Mouse (Mus musculus): Measurements from ENCODE around the gene Abca8a.

GRCm38 (mm10) chr11:110037795-110038194 lies 58.0 kb downstream of the Abca8a start:
- TF ChIP-seq GATA1 (IDR thresholded peaks at IDR 0.05; ENCODE audit: low read length) (no peak), TAL1 (IDR thresholded peaks at IDR 0.05; ENCODE audit: low read length) (no peak)

All from erythroblast, embryonic 14.5 days (primary cell).